In the genomic region with DNA sequence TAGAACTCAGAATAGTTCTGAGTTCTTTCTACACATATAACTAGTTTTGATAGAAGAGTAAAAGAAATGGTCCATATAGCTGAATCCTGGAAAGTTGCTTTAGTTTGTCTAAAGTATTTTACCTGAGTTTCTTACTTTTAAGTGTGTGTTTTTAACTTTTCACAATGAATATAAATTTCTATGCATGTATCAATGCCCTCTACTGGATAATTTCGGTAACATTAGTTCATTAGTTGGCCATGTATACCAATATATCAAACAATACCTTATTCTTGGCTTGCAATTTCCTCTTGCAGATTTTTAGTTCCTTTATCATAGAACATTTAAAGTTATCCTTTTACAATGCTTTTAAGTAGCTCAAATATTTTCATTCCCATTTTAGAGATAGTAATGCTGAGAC, we compare ENCODE assay signal across 20 mouse cellular contexts.
"Had no signal": no experiment of that assay in that cellular context is flagged by ENCODE, and none has a peak within 500 bp of the region (broad histone marks: within the 10 kb centered on the region; RNA-seq: fewer than 3 reads in every experiment).

No protein-coding gene starts in this region.

- H3K9me3 ChIP-seq: limb, embryonic 15.5 days; midbrain, embryonic 13.5 days; neural tube, embryonic 13.5 days; stomach, embryonic 15.5 days had no signal

- H3K4me3 ChIP-seq: limb, embryonic 15.5 days; midbrain, embryonic 13.5 days; myocyte; neural tube, embryonic 13.5 days; stomach, embryonic 15.5 days had no signal

- DNase-seq: kidney, postnatal 10 days; kidney, postnatal 36 days; layer of hippocampus, adult 9-11 months; liver, postnatal 0 days; lung, embryonic 14.5 days; retina, postnatal 1 day; right cerebral cortex, postnatal 25 days; spleen, adult 18-20 months; thymus, adult 18-20 months; thymus, postnatal 36 days had no signal

- H3K9ac ChIP-seq: limb, embryonic 15.5 days; liver, embryonic 14.5 days; liver, postnatal 0 days; lung, embryonic 14.5 days; midbrain, embryonic 13.5 days; neural tube, embryonic 13.5 days; stomach, embryonic 15.5 days had no signal

- H3K4me1 ChIP-seq: limb, embryonic 15.5 days; neural tube, embryonic 13.5 days; stomach, embryonic 15.5 days had no signal

- H3K4me2 ChIP-seq: limb, embryonic 15.5 days; liver, embryonic 11.5 days; lung, embryonic 14.5 days; midbrain, embryonic 13.5 days; neural tube, embryonic 13.5 days; stomach, embryonic 15.5 days had no signal

- H3K27me3 ChIP-seq: limb, embryonic 15.5 days; midbrain, embryonic 13.5 days; neural tube, embryonic 13.5 days; stomach, embryonic 15.5 days had no signal

- H3K27ac ChIP-seq: limb, embryonic 15.5 days; liver, embryonic 14.5 days; macrophage; midbrain, embryonic 13.5 days; neural tube, embryonic 13.5 days; stomach, embryonic 15.5 days had no signal

- H3K36me3 ChIP-seq: limb, embryonic 15.5 days; midbrain, embryonic 13.5 days; neural tube, embryonic 13.5 days; stomach, embryonic 15.5 days had no signal

- ATAC-seq: intestine, postnatal 0 days; liver, postnatal 0 days; lung, postnatal 0 days; midbrain, embryonic 13.5 days had no signal
